Comparison of ENCODE assay signal across 10 mouse cellular contexts in the genomic region with DNA sequence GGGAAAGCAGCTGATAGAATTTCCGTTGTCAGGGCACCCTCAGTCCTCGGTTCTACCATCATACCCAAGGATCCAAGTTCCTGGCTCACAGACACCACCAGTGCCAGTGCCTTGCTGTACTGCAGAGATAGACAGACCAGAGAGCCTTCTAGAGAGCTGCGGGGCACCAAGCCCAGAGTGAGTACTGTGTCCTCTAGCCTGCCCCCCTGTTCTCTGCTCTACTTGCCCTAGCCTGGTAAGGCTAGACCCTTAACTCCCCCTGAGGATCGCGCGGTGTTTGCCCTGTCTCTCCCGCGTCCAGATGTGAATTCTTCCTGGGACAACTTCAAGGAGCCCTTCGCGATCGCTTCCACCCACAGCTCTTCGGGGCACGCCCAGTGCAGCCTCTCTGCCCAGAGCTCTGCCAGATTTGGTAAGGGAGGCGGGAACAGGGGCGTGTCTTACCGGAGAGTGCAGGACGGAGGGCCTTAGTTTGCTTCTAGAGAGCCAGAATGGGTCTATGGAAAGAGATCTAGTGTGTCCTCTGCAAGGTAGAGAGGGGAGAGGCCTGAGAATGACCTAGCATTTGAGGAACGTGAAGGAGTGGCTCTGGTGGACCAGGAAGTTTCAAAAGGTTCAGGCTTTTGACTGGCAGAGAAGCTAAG. TPM values are rescaled to one million over a fixed set of nuclear protein-coding genes. Genes with fewer than 3 reads are reported as not detected.
DNase-seq lines count a peak whose midpoint lies in the region; ATAC-seq and TF ChIP-seq lines count a peak whose summit lies in the region.
"Had no signal": no experiment of that assay in that cellular context is flagged by ENCODE, and none has a peak within 500 bp of the region (broad histone marks: within the 10 kb centered on the region; RNA-seq: fewer than 3 reads in every experiment).

No protein-coding gene starts in this region.

- peak overlapping the region; percentile 27 for H3K4me2 ChIP-seq in heart, postnatal 0 days (ENCODE audit: low read depth, low read length)
- H3K4me2 ChIP-seq in liver, embryonic 15.5 days, result peak overlapping the region; percentile 31

- no peak overlapping the region for H3K9ac ChIP-seq in heart, postnatal 0 days (replicated peaks; ENCODE audit: low read depth, low read length)
- H3K9ac ChIP-seq in liver, embryonic 15.5 days, result no peak overlapping the region

- TF ChIP-seq CTCF in gastrocnemius, adult 2 months (IDR thresholded peaks at IDR 0.05), result no peak
- TF ChIP-seq CTCF in heart, postnatal 0 days (IDR thresholded peaks at IDR 0.05; ENCODE audit: low read depth), result no peak

- H3K4me3 ChIP-seq in gastrocnemius, adult 2 months, result peak overlapping the region; percentile 37
- no peak overlapping the region for H3K4me3 ChIP-seq in heart, postnatal 0 days (ENCODE audit: low read depth, low read length)
- no peak overlapping the region for H3K4me3 ChIP-seq in liver, embryonic 15.5 days (replicated peaks)

- peak; percentile 69 for DNase-seq in gastrocnemius, adult 2 months
- no peak for DNase-seq in gastrocnemius, postnatal 4 days (ENCODE audit: low spot score in 2 of 2)
- peak; percentile 52 for DNase-seq in adrenal gland, adult 8-10 months
- DNase-seq in heart, postnatal 0 days (ENCODE audit: low spot score), result no peak
- DNase-seq in testis, postnatal 14 days (ENCODE audit: low spot score), result peak; percentile 37
- no peak for DNase-seq in layer of hippocampus, adult 18-20 months (ENCODE audit: low spot score in 2 of 2)
- no peak for DNase-seq in left cerebral cortex, postnatal 36 days (ENCODE audit: low spot score in 2 of 2)

- ATAC-seq in heart, postnatal 0 days (ENCODE audit: insufficient read depth, low read depth), result no peak
- ATAC-seq in liver, embryonic 15.5 days (ENCODE audit: insufficient read depth), result peak; percentile 40; the same call in 1 of the 2 replicates
- ATAC-seq: Patski had no signal

- peaks cover 30% of the 10 kb centered on the region; the same call in 1 of the 2 replicates for H3K27me3 ChIP-seq in heart, postnatal 0 days (ENCODE audit: control insufficient read depth, insufficient read depth, low read length)
- peaks cover 59% of the 10 kb centered on the region for H3K27me3 ChIP-seq in liver, embryonic 15.5 days

- no peak overlapping the region for H3K27ac ChIP-seq in gastrocnemius, adult 2 months
- no peak overlapping the region for H3K27ac ChIP-seq in heart, postnatal 0 days (ENCODE audit: low read depth)
- H3K27ac ChIP-seq in liver, embryonic 15.5 days (replicated peaks), result no peak overlapping the region

- H3K4me1 ChIP-seq in heart, postnatal 0 days (ENCODE audit: control insufficient read depth, insufficient read depth), result no peaks in the 10 kb centered on the region
- H3K4me1 ChIP-seq in liver, embryonic 15.5 days (replicated peaks), result peaks cover 10% of the 10 kb centered on the region

- intact Hi-C loops in gastrocnemius, adult 2 months (cut with DNase I), result no loop called here
- intact Hi-C loops in left cerebral cortex, postnatal 36 days (cut with DNase I), result no loop called here

- no peak for TF ChIP-seq EP300 in heart, postnatal 0 days (IDR thresholded peaks at IDR 0.05; ENCODE audit: low read depth)

- H3K36me3 ChIP-seq in heart, postnatal 0 days (replicated peaks; ENCODE audit: control insufficient read depth, insufficient read depth, low read length), result peaks cover 9% of the 10 kb centered on the region; the same call in 1 of the 2 replicates
- H3K36me3 ChIP-seq in liver, embryonic 15.5 days (replicated peaks), result peaks cover 15% of the 10 kb centered on the region

- WGBS in heart, postnatal 0 days, result 6% methylated on average over 18 of the region's 18 CpGs
- WGBS in liver, embryonic 15.5 days (ENCODE audit: insufficient replicate concordance), result 6% methylated on average over 18 of the region's 18 CpGs

- no peaks in the 10 kb centered on the region for H3K9me3 ChIP-seq in heart, postnatal 0 days (replicated peaks; ENCODE audit: control insufficient read depth, low read length)
- H3K9me3 ChIP-seq in liver, embryonic 15.5 days (replicated peaks), result no peaks in the 10 kb centered on the region

RNA-seq across cellular contexts. Expression of a gene that starts 5.9 kb away (rescaled TPM):
- total RNA-seq in gastrocnemius, adult 2 months (2021), result not detected
- total RNA-seq in gastrocnemius, postnatal 4 days (2021), result not detected
- total RNA-seq in adrenal gland, adult 8-10 months (2022), result under 1 TPM in 2 of 4 experiments, not detected in 2; 0.28 to 0.40 TPM
- not detected in 2 replicates for total RNA-seq in heart, postnatal 0 days (2014; rRNA removed; ENCODE audit: low replicate concordance)
- polyA plus RNA-seq in heart, postnatal 0 days (2015; fragmentation: Nextera tagmentation; extraction: Ambion mirVana), result 0.10 TPM in 1 of 2 replicates, not detected in the other
- 0.18 and 0.40 TPM in 2 replicates for polyA plus RNA-seq in liver, embryonic 15.5 days (2015; fragmentation: Nextera tagmentation; extraction: Ambion mirVana)
- total RNA-seq in layer of hippocampus, adult 18-20 months (2021), result 1 to 10 TPM in 1 of 2 experiments, under 1 TPM in 1; 0.87 to 1.1 TPM
- 1 to 10 TPM in 1 of 2 experiments, under 1 TPM in 1; 0.84 to 1.7 TPM for total RNA-seq in left cerebral cortex, postnatal 36 days (2021)
- polyA plus RNA-seq: gonadal fat pad, adult 2 months had no signal

RNA-seq across cellular contexts. Expression of a gene that starts 15.6 kb away (rescaled TPM):
- under 1 TPM in 1 of 2 experiments, not detected in 1; 0.17 TPM for total RNA-seq in gastrocnemius, adult 2 months (2021)
- under 1 TPM in 1 of 2 experiments, not detected in 1; 0.07 TPM for total RNA-seq in gastrocnemius, postnatal 4 days (2021)
- total RNA-seq in adrenal gland, adult 8-10 months (2022), result 1 to 10 TPM; 2.1 to 9.2 (median 5.9) TPM
- total RNA-seq in heart, postnatal 0 days (2014; rRNA removed; ENCODE audit: low replicate concordance), result 0.08 TPM in 1 of 2 replicates, not detected in the other
- 0.05 TPM in 1 of 2 replicates, not detected in the other for polyA plus RNA-seq in heart, postnatal 0 days (2015; fragmentation: Nextera tagmentation; extraction: Ambion mirVana)
- polyA plus RNA-seq in liver, embryonic 15.5 days (2015; fragmentation: Nextera tagmentation; extraction: Ambion mirVana), result 0.06 and 0.23 TPM in 2 replicates
- total RNA-seq in layer of hippocampus, adult 18-20 months (2021), result 10 to 100 TPM; 71.8 to 73.3 TPM
- total RNA-seq in left cerebral cortex, postnatal 36 days (2021), result 10 to 100 TPM; 85.9 to 94.2 TPM

RNA-seq across cellular contexts. Expression of a gene that starts 16.5 kb away (rescaled TPM):
- not detected for total RNA-seq in gastrocnemius, adult 2 months (2021)
- total RNA-seq in gastrocnemius, postnatal 4 days (2021), result 1 to 10 TPM in 1 of 2 experiments, not detected in 1; 2.0 TPM
- 1 to 10 TPM in 2 of 4 experiments, not detected in 2; 1.7 to 2.3 TPM for total RNA-seq in adrenal gland, adult 8-10 months (2022)
- total RNA-seq in heart, postnatal 0 days (2014; rRNA removed; ENCODE audit: low replicate concordance), result not detected in 2 replicates
- not detected in 2 replicates for polyA plus RNA-seq in heart, postnatal 0 days (2015; fragmentation: Nextera tagmentation; extraction: Ambion mirVana)
- not detected in 2 replicates for polyA plus RNA-seq in liver, embryonic 15.5 days (2015; fragmentation: Nextera tagmentation; extraction: Ambion mirVana)
- not detected for total RNA-seq in layer of hippocampus, adult 18-20 months (2021)
- total RNA-seq in left cerebral cortex, postnatal 36 days (2021), result 1 to 10 TPM in 1 of 2 experiments, not detected in 1; 1.6 TPM

RNA-seq across cellular contexts. Expression of a gene that starts 16.7 kb away (rescaled TPM):
- 100 to 1,000 TPM; 151 to 245 TPM for total RNA-seq in gastrocnemius, adult 2 months (2021)
- 100 to 1,000 TPM; 317 to 327 TPM for total RNA-seq in gastrocnemius, postnatal 4 days (2021)
- 100 to 1,000 TPM; 651 to 758 (median 708) TPM for total RNA-seq in adrenal gland, adult 8-10 months (2022)
- total RNA-seq in heart, postnatal 0 days (2014; rRNA removed; ENCODE audit: low replicate concordance), result 647 and 809 TPM in 2 replicates
- 758 and 782 TPM in 2 replicates for polyA plus RNA-seq in heart, postnatal 0 days (2015; fragmentation: Nextera tagmentation; extraction: Ambion mirVana)
- 1,960 and 2,082 TPM in 2 replicates for polyA plus RNA-seq in liver, embryonic 15.5 days (2015; fragmentation: Nextera tagmentation; extraction: Ambion mirVana)
- 100 to 1,000 TPM; 319 to 358 TPM for total RNA-seq in layer of hippocampus, adult 18-20 months (2021)
- 100 to 1,000 TPM; 324 to 340 TPM for total RNA-seq in left cerebral cortex, postnatal 36 days (2021)

RNA-seq across cellular contexts. Expression of a gene that starts 16.8 kb away (rescaled TPM):
- 10 to 100 TPM; 22.1 to 25.9 TPM for total RNA-seq in gastrocnemius, adult 2 months (2021)
- total RNA-seq in gastrocnemius, postnatal 4 days (2021), result 10 to 100 TPM; 38.7 to 45.2 TPM
- 100 to 1,000 TPM in 3 of 4 experiments, 10 to 100 TPM in 1; 89.0 to 142 (median 110) TPM for total RNA-seq in adrenal gland, adult 8-10 months (2022)
- total RNA-seq in heart, postnatal 0 days (2014; rRNA removed; ENCODE audit: low replicate concordance), result 57.9 and 76.4 TPM in 2 replicates
- 52.6 and 57.3 TPM in 2 replicates for polyA plus RNA-seq in heart, postnatal 0 days (2015; fragmentation: Nextera tagmentation; extraction: Ambion mirVana)
- 101 TPM in 2 replicates for polyA plus RNA-seq in liver, embryonic 15.5 days (2015; fragmentation: Nextera tagmentation; extraction: Ambion mirVana)
- 10 to 100 TPM; 41.8 to 46.2 TPM for total RNA-seq in layer of hippocampus, adult 18-20 months (2021)
- total RNA-seq in left cerebral cortex, postnatal 36 days (2021), result 10 to 100 TPM; 41.2 to 55.4 TPM

Comparison
In these comparisons a context has a peak if more than half of its experiments do, and no peak if none do; other contexts are left out.
1. DNase-seq: peak in gastrocnemius, adult 2 months (single experiment), adrenal gland, adult 8-10 months (single experiment) and testis, postnatal 14 days (single experiment); none in gastrocnemius, postnatal 4 days (0 of 2), heart, postnatal 0 days (single experiment), layer of hippocampus, adult 18-20 months (0 of 2) and left cerebral cortex, postnatal 36 days (0 of 2).
2. RNA of a gene that starts 15.6 kb away (total RNA-seq): 85.9 to 94.2 TPM in left cerebral cortex, postnatal 36 days and 71.8 to 73.3 TPM in layer of hippocampus, adult 18-20 months; 2.1 to 9.2 TPM in adrenal gland, adult 8-10 months, 0.07 TPM in gastrocnemius, postnatal 4 days, 0.17 TPM in gastrocnemius, adult 2 months and 0.08 TPM in heart, postnatal 0 days; every median in the first group is over 4 times any median in the second.